Mouse (Mus musculus): ENCODE results near the gene Gm45213.

Gm45213 gene

GRCm38 (mm10) chr7:66043552-66044459 lies at the start of gene Gm45213:
Gm45213 (plus strand) TSS chr7:66043602.
- DNase-seq (ENCODE audit: low spot score in 2 of 2) = peak in 1 of 2 experiments; percentile 31

- DNase-seq (ENCODE audit: low spot score in 2 of 2) = no peak
Measured at GRCm38 (mm10) chr7:66001035-66001754, 42.2 kb upstream of the Gm45213 start.

- DNase-seq (ENCODE audit: low spot score in 2 of 2) = no peak
Measured at GRCm38 (mm10) chr7:66001797-66002196, 41.6 kb upstream of the Gm45213 start.

GRCm38 (mm10) chr7:66003447-66003846 lies 40.0 kb upstream of the Gm45213 start:
- DNase-seq (ENCODE audit: low spot score in 2 of 2) = no peak

GRCm38 (mm10) chr7:66003865-66004638 lies 39.4 kb upstream of the Gm45213 start:
- DNase-seq (ENCODE audit: low spot score in 2 of 2) = no peak

GRCm38 (mm10) chr7:66005066-66005465 lies 38.3 kb upstream of the Gm45213 start:
- no peak for DNase-seq (ENCODE audit: low spot score in 2 of 2)

- DNase-seq (ENCODE audit: low spot score in 2 of 2) = no peak
Measured at GRCm38 (mm10) chr7:66008161-66008891, 35.1 kb upstream of the Gm45213 start.

GRCm38 (mm10) chr7:66008892-66009273 lies 34.5 kb upstream of the Gm45213 start:
- DNase-seq (ENCODE audit: low spot score in 2 of 2) = no peak

GRCm38 (mm10) chr7:66010518-66010917 lies 32.9 kb upstream of the Gm45213 start:
- no peak for DNase-seq (ENCODE audit: low spot score in 2 of 2)

GRCm38 (mm10) chr7:66027747-66028146 lies 15.7 kb upstream of the Gm45213 start:
- DNase-seq (ENCODE audit: low spot score in 2 of 2) = peak in 1 of 2 experiments; percentile 38

GRCm38 (mm10) chr7:66028766-66029512 lies 14.5 kb upstream of the Gm45213 start:
- DNase-seq (ENCODE audit: low spot score in 2 of 2) = no peak

- no peak for DNase-seq (ENCODE audit: low spot score in 2 of 2)
Measured at GRCm38 (mm10) chr7:66036809-66037208, 6.6 kb upstream of the Gm45213 start.

- DNase-seq (ENCODE audit: low spot score in 2 of 2) = no peak
Measured at GRCm38 (mm10) chr7:66038261-66038660, 5.1 kb upstream of the Gm45213 start.

- no peak for DNase-seq (ENCODE audit: low spot score in 2 of 2)
Measured at GRCm38 (mm10) chr7:66038730-66039129, 4.7 kb upstream of the Gm45213 start.

GRCm38 (mm10) chr7:66040026-66040814 lies 3.2 kb upstream of the Gm45213 start:
- DNase-seq (ENCODE audit: low spot score in 2 of 2) = no peak

- no peak for DNase-seq (ENCODE audit: low spot score in 2 of 2)
Measured at GRCm38 (mm10) chr7:66044617-66045016, 1.2 kb downstream of the Gm45213 start.

- no peak for DNase-seq (ENCODE audit: low spot score in 2 of 2)
Measured at GRCm38 (mm10) chr7:66046921-66047918, 3.8 kb downstream of the Gm45213 start.

GRCm38 (mm10) chr7:66047975-66048374 lies 4.6 kb downstream of the Gm45213 start:
- no peak for DNase-seq (ENCODE audit: low spot score in 2 of 2)

Data from cerebellum, postnatal 4 days (tissue).